10 mouse cellular contexts compared by ENCODE assay signal in the genomic region with DNA sequence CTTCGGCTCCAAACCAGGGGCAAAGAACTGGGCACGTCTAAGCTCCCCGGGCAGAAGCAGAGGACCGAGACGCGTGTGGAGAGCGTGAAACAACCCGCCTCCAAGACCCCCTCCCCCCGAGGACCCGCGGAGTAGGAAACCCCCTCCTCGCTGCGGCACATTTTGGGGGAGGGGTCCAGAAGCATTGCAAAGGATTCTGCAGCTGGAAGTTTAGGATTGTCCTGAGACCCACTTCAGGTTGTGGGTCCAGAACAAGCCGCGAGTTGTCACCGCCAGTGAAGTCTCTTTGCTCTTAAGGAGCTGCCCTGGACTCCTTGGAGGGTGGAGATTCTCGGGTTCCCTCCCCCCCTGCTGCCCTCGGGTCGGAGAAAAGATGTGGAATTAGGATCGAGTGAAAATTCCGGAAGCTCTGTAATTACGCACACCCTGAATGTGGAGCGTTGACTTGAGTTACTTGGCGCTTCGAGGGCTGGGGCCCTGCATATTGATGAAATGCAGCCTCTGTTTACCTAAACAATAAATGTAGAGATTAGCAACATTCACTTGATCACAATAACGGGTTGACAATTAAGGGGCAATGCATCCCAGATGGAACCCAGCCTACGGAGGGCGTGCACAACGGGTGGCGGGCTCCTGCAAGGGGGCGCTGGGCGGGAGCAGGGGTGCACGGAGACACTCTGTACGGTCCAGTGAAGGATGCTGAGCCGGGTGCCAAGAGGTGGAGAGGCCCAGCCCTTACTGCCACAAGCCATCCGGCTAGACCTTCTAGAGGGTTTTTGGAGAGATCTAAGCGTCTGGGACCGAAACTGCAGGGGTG. TPM values are rescaled to one million over a fixed set of nuclear protein-coding genes. Genes with fewer than 3 reads are reported as not detected.
DNase-seq lines count a peak whose midpoint lies in the region; ATAC-seq and TF ChIP-seq lines count a peak whose summit lies in the region.
"Had no signal": no experiment of that assay in that cellular context is flagged by ENCODE, and none has a peak within 500 bp of the region (broad histone marks: within the 10 kb centered on the region; RNA-seq: fewer than 3 reads in every experiment).

No protein-coding gene starts in this region.

- peak overlapping the region; percentile 40 for H3K9ac ChIP-seq in kidney, postnatal 0 days (ENCODE audit: low read depth, low read length)
- no peak overlapping the region for H3K9ac ChIP-seq in intestine, postnatal 0 days (ENCODE audit: low read depth, low read length)
- no peak overlapping the region for H3K9ac ChIP-seq in neural tube, embryonic 14.5 days (replicated peaks; ENCODE audit: low read depth, low read length)

- WGBS in kidney, postnatal 0 days = under 1% methylated on average over 38 of the region's 38 CpGs
- 1% methylated on average over 38 of the region's 38 CpGs for WGBS in forebrain, embryonic 10.5 days
- 2% methylated on average over 38 of the region's 38 CpGs for WGBS in intestine, postnatal 0 days
- 2% methylated on average over 38 of the region's 38 CpGs for WGBS in neural tube, embryonic 14.5 days

- peaks cover 10% of the 10 kb centered on the region; the same call in 1 of the 2 replicates for H3K4me1 ChIP-seq in kidney, postnatal 0 days (replicated peaks; ENCODE audit: insufficient read depth, low read length)
- peaks cover 40% of the 10 kb centered on the region for H3K4me1 ChIP-seq in forebrain, embryonic 10.5 days
- H3K4me1 ChIP-seq in intestine, postnatal 0 days (replicated peaks; ENCODE audit: control insufficient read depth, insufficient read depth, low read length) = peaks cover 4% of the 10 kb centered on the region; the same call in 1 of the 2 replicates
- peaks cover 4% of the 10 kb centered on the region; the same call in 1 of the 2 replicates for H3K4me1 ChIP-seq in neural tube, embryonic 14.5 days (ENCODE audit: control insufficient read depth, insufficient read depth, low read length)

- H3K9me3 ChIP-seq in kidney, postnatal 0 days (replicated peaks; ENCODE audit: low read length) = no peaks in the 10 kb centered on the region
- H3K9me3 ChIP-seq in forebrain, embryonic 10.5 days = no peaks in the 10 kb centered on the region
- no peaks in the 10 kb centered on the region for H3K9me3 ChIP-seq in intestine, postnatal 0 days (ENCODE audit: control insufficient read depth)
- H3K9me3 ChIP-seq in neural tube, embryonic 14.5 days (ENCODE audit: control insufficient read depth, low read length) = no peaks in the 10 kb centered on the region

- H3K4me3 ChIP-seq in kidney, postnatal 0 days (replicated peaks; ENCODE audit: low read depth, low read length) = peak overlapping the region; percentile 42
- H3K4me3 ChIP-seq in forebrain, embryonic 10.5 days = peak overlapping the region; percentile 52
- peak overlapping the region; percentile 40 for H3K4me3 ChIP-seq in intestine, postnatal 0 days (ENCODE audit: low read depth, low read length)
- H3K4me3 ChIP-seq in neural tube, embryonic 14.5 days (ENCODE audit: low read depth, low read length) = peak overlapping the region; percentile 25

- no peak overlapping the region for H3K27ac ChIP-seq in kidney, postnatal 0 days
- H3K27ac ChIP-seq in forebrain, embryonic 10.5 days = no peak overlapping the region
- H3K27ac ChIP-seq in intestine, postnatal 0 days (ENCODE audit: low read depth, low read length) = no peak overlapping the region
- no peak overlapping the region for H3K27ac ChIP-seq in neural tube, embryonic 14.5 days (ENCODE audit: low read depth, low read length)

- H3K27me3 ChIP-seq in kidney, postnatal 0 days (ENCODE audit: insufficient read depth, low read length) = peaks cover 59% of the 10 kb centered on the region
- H3K27me3 ChIP-seq in forebrain, embryonic 10.5 days (ENCODE audit: poor library complexity, severe bottlenecking) = peaks cover 75% of the 10 kb centered on the region
- peaks cover 64% of the 10 kb centered on the region for H3K27me3 ChIP-seq in intestine, postnatal 0 days (replicated peaks; ENCODE audit: control insufficient read depth, insufficient read depth, low read length)
- H3K27me3 ChIP-seq in neural tube, embryonic 14.5 days (ENCODE audit: control insufficient read depth, insufficient read depth, low read length) = peaks cover 58% of the 10 kb centered on the region
- H3K27me3 ChIP-seq: CH12.LX had no signal

- DNase-seq in kidney, postnatal 0 days (ENCODE audit: low spot score) = peak; percentile 67
- DNase-seq in kidney, postnatal 36 days = no peak
- peak; percentile 48 for DNase-seq in forebrain, embryonic 10.5 days (ENCODE audit: extremely low spot score, low spot score)
- DNase-seq in layer of hippocampus, postnatal 25 days (ENCODE audit: extremely low spot score in 1 of 2, low spot score in 1 of 2) = no peak
- no peak for DNase-seq in urinary bladder, adult 2 months (ENCODE audit: low spot score)

- no peak for TF ChIP-seq CTCF in kidney, postnatal 0 days (IDR thresholded peaks at IDR 0.05; ENCODE audit: low read depth)
- TF ChIP-seq CTCF in intestine, postnatal 0 days (IDR thresholded peaks at IDR 0.05; ENCODE audit: low read depth) = no peak

- H3K4me2 ChIP-seq in kidney, postnatal 0 days (ENCODE audit: low read length) = peak overlapping the region; percentile 71
- peak overlapping the region; percentile 64 for H3K4me2 ChIP-seq in intestine, postnatal 0 days (replicated peaks; ENCODE audit: low read depth)
- peak overlapping the region; percentile 45 for H3K4me2 ChIP-seq in neural tube, embryonic 14.5 days (ENCODE audit: low read depth, low read length)

- ATAC-seq in kidney, postnatal 0 days (replicated peaks; ENCODE audit: low FRiP score, low read depth) = peak; percentile 40
- ATAC-seq in intestine, postnatal 0 days = 0 out of 2 replicates have a peak, but pooled peaks have one; percentile 19
- ATAC-seq in neural tube, embryonic 14.5 days (ENCODE audit: low read depth) = no peak; the same call in 1 of the 2 replicates
- ATAC-seq in erythroid progenitor cell, adult 5-6 weeks (replicated peaks; ENCODE audit: low FRiP score, poor library complexity, severe bottlenecking) = no peak

- no peaks in the 10 kb centered on the region for H3K36me3 ChIP-seq in kidney, postnatal 0 days (ENCODE audit: insufficient read depth, low read length)
- H3K36me3 ChIP-seq in forebrain, embryonic 10.5 days (replicated peaks) = no peaks in the 10 kb centered on the region
- no peaks in the 10 kb centered on the region for H3K36me3 ChIP-seq in intestine, postnatal 0 days (ENCODE audit: control insufficient read depth, insufficient read depth)
- no peaks in the 10 kb centered on the region for H3K36me3 ChIP-seq in neural tube, embryonic 14.5 days (ENCODE audit: control insufficient read depth, insufficient read depth, low read length)

RNA-seq across cellular contexts. Expression of a gene that starts 7.7 kb away (rescaled TPM):
- polyA plus RNA-seq in kidney, postnatal 0 days (2015; fragmentation: Nextera tagmentation; extraction: Ambion mirVana) = not detected in 2 replicates
- 0.94 and 1.1 TPM in 2 replicates for polyA plus RNA-seq in forebrain, embryonic 10.5 days (2016; fragmentation: Nextera tagmentation; extraction: Ambion mirVana)
- not detected in 2 replicates for polyA plus RNA-seq in intestine, postnatal 0 days (2015; fragmentation: Nextera tagmentation; extraction: Ambion mirVana)
- 1.5 TPM in 2 replicates for polyA plus RNA-seq in neural tube, embryonic 14.5 days (2014; fragmentation: Nextera tagmentation; extraction: Ambion mirVana)
- 1 to 10 TPM; 2.9 to 3.6 TPM for total RNA-seq in layer of hippocampus, postnatal 25 days (2021)
- polyA plus RNA-seq in urinary bladder, adult 2 months (2012; rRNA removed) = not detected in 2 replicates
- total RNA-seq in erythroid progenitor cell, adult 5-6 weeks (2015; ENCODE audit: low replicate concordance) = not detected in 2 replicates
- total RNA-seq in erythroid progenitor cell, adult 5-6 weeks (2017; ENCODE audit: low replicate concordance) = not detected in 2 replicates
- total RNA-seq: gastrocnemius, postnatal 36 days had no signal

RNA-seq across cellular contexts. Expression of a gene that starts 45.3 kb away (rescaled TPM):
- polyA plus RNA-seq in kidney, postnatal 0 days (2015; fragmentation: Nextera tagmentation; extraction: Ambion mirVana) = 69.5 and 73.4 TPM in 2 replicates
- 111 and 112 TPM in 2 replicates for polyA plus RNA-seq in forebrain, embryonic 10.5 days (2016; fragmentation: Nextera tagmentation; extraction: Ambion mirVana)
- 42.3 and 43.3 TPM in 2 replicates for polyA plus RNA-seq in intestine, postnatal 0 days (2015; fragmentation: Nextera tagmentation; extraction: Ambion mirVana)
- polyA plus RNA-seq in neural tube, embryonic 14.5 days (2014; fragmentation: Nextera tagmentation; extraction: Ambion mirVana) = 102 and 113 TPM in 2 replicates
- 100 to 1,000 TPM; 116 to 117 TPM for total RNA-seq in layer of hippocampus, postnatal 25 days (2021)
- 36.2 and 37.9 TPM in 2 replicates for polyA plus RNA-seq in urinary bladder, adult 2 months (2012; rRNA removed)
- 28.9 and 46.5 TPM in 2 replicates for total RNA-seq in erythroid progenitor cell, adult 5-6 weeks (2015; ENCODE audit: low replicate concordance)
- total RNA-seq in erythroid progenitor cell, adult 5-6 weeks (2017; ENCODE audit: low replicate concordance) = 25.9 and 44.2 TPM in 2 replicates

RNA-seq across cellular contexts. Expression of a gene that starts 48.4 kb away (rescaled TPM):
- polyA plus RNA-seq in kidney, postnatal 0 days (2015; fragmentation: Nextera tagmentation; extraction: Ambion mirVana) = 15.9 TPM in 2 replicates
- polyA plus RNA-seq in forebrain, embryonic 10.5 days (2016; fragmentation: Nextera tagmentation; extraction: Ambion mirVana) = 12.8 and 13.8 TPM in 2 replicates
- polyA plus RNA-seq in intestine, postnatal 0 days (2015; fragmentation: Nextera tagmentation; extraction: Ambion mirVana) = 7.8 and 8.7 TPM in 2 replicates
- polyA plus RNA-seq in neural tube, embryonic 14.5 days (2014; fragmentation: Nextera tagmentation; extraction: Ambion mirVana) = 7.1 and 8.1 TPM in 2 replicates
- total RNA-seq in layer of hippocampus, postnatal 25 days (2021) = 10 to 100 TPM; 17.3 to 27.5 TPM
- 19.1 and 26.2 TPM in 2 replicates for polyA plus RNA-seq in urinary bladder, adult 2 months (2012; rRNA removed)
- total RNA-seq in erythroid progenitor cell, adult 5-6 weeks (2015; ENCODE audit: low replicate concordance) = 56.2 and 71.3 TPM in 2 replicates
- total RNA-seq in erythroid progenitor cell, adult 5-6 weeks (2017; ENCODE audit: low replicate concordance) = 108 and 110 TPM in 2 replicates

RNA-seq across cellular contexts. Expression of a gene that starts 48.5 kb away (rescaled TPM):
- 28.5 and 33.8 TPM in 2 replicates for polyA plus RNA-seq in kidney, postnatal 0 days (2015; fragmentation: Nextera tagmentation; extraction: Ambion mirVana)
- 13.3 and 14.0 TPM in 2 replicates for polyA plus RNA-seq in forebrain, embryonic 10.5 days (2016; fragmentation: Nextera tagmentation; extraction: Ambion mirVana)
- 17.1 and 19.9 TPM in 2 replicates for polyA plus RNA-seq in intestine, postnatal 0 days (2015; fragmentation: Nextera tagmentation; extraction: Ambion mirVana)
- polyA plus RNA-seq in neural tube, embryonic 14.5 days (2014; fragmentation: Nextera tagmentation; extraction: Ambion mirVana) = 26.6 and 28.7 TPM in 2 replicates
- 10 to 100 TPM; 27.0 to 29.3 TPM for total RNA-seq in layer of hippocampus, postnatal 25 days (2021)
- 21.7 and 23.4 TPM in 2 replicates for polyA plus RNA-seq in urinary bladder, adult 2 months (2012; rRNA removed)
- total RNA-seq in erythroid progenitor cell, adult 5-6 weeks (2015; ENCODE audit: low replicate concordance) = 19.8 and 39.4 TPM in 2 replicates
- 23.0 and 46.1 TPM in 2 replicates for total RNA-seq in erythroid progenitor cell, adult 5-6 weeks (2017; ENCODE audit: low replicate concordance)

Comparison
In these comparisons a context has a peak if more than half of its experiments do, and no peak if none do; other contexts are left out.
1. DNase-seq: peak in kidney, postnatal 0 days (single experiment) and forebrain, embryonic 10.5 days (single experiment); none in kidney, postnatal 36 days (0 of 2), layer of hippocampus, postnatal 25 days (0 of 2) and urinary bladder, adult 2 months (single experiment).
2. ATAC-seq: peak in kidney, postnatal 0 days (single experiment) and intestine, postnatal 0 days (single experiment); none in neural tube, embryonic 14.5 days (single experiment) and erythroid progenitor cell, adult 5-6 weeks (single experiment).
3. Peak in every context shown above with its lines, with median percentiles within 50 percentile points of each other: H3K4me2 ChIP-seq and H3K4me3 ChIP-seq.